Mouse (Mus musculus) kidney, postnatal 4 days (tissue): ENCODE results near the gene Mcrip1.
"Not testable (repeated sequence)": the region's sequence is repeated elsewhere in the genome, so short reads cannot be mapped to it uniquely, and the experiment has no call there.

Experiments used
- DNase-seq, 2 experiments: peaks; one replicate each; pipeline ENCODE4 v3.0.0; 2021; ENCODE audit warnings: mixed read lengths in 2 of 2

The Mcrip1 gene

DNA sequence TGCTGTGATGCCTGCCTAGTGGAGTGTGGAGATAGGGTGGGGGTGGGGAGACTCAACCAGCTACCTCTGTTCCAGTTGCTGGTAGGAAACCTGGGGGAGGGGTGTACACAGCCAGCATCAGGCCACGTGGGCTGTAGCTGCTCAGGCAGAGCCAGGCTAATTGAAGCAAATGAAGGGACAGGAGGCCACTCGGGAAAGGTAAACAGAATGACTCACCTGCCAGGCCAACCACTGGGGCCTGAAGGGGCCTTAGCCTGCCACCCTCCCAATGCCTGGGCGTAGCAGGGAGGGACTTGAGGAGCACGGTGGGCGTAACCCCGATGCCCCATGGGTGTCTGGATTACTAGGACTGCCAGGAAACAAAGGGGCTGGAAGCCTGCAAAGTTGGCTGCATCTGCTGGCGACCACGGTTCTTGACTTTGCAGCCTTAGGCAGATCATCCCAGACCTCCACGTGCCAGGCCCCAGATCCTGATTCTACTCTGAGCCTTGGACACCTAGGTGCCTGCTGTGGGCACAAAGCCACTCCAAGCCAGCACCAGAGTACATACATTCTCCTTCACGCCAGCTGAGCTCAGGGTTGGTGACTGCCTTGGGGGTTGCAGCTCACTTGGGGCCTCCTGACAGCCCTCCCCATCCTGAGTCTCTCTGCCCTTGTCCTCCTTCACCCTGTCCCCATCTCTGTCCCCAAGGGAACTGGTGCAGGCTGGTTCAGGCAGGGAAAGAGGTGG is 10.1 kb downstream of the Mcrip1 start:
- DNase-seq, result peak; percentile 76 to 85

DNA sequence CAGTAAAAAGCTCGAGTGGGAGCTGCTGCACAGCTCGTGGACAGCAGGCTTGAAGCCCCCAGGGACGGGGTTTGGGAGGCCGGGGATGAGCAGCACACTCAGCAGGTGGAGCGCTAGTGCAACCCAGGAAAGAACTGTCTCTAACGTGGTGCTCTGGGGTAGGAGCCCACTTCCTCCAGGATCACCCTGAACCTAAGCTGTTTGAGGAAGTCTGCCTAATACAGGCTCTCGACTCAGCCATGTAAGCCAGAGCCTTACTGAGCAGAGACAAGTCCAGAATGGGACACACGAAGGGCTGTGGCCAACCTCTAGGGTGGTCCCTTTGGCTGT is 10.6 kb downstream of the Mcrip1 start:
- no peak for DNase-seq

DNA sequence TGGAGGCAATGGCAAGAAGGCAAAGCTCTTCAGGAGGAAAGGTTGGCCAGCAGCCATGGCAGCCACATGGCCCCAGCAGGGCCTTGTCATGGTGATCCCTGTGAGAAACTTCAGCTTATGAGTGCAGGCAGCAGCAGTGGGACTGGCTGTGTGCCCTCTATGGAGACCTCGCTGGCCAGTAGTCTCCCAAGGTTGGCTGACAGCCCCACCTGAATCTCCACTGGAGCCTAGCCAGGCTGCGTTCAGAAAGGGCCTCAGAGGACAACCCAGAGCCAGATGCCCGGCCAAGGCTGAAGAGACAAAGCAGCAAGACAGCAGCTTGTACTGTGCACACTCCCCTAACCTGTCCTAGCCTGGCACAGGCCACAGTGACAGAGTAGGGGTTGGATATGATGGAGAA is 11.0 kb downstream of the Mcrip1 start:
- DNase-seq, result peak; percentile 46 to 69

GRCm38 (mm10) chr11:120535804-120536203 is 13.7 kb downstream of the Mcrip1 start:
- no peak for DNase-seq

DNA sequence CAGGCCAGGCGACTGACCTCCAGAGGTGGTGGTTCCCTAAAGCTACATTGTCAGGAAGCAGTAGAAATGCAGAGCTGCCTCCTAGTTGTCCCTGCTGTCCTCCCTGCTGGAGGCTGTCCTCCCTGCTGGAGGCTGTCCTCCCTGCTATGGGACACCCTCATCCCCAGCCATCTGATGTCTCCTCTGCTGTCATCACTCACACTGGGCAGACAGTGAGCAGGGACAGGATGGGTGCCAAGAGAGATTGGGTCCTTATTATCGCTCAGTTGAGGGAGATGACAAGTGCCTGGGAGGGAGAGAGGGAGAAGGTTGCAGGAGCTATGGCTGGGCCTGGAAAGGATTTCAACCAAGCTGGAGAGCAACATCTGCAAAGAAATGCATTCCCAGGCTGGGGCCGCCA is 14.4 kb downstream of the Mcrip1 start:
- DNase-seq, result no peak

DNA sequence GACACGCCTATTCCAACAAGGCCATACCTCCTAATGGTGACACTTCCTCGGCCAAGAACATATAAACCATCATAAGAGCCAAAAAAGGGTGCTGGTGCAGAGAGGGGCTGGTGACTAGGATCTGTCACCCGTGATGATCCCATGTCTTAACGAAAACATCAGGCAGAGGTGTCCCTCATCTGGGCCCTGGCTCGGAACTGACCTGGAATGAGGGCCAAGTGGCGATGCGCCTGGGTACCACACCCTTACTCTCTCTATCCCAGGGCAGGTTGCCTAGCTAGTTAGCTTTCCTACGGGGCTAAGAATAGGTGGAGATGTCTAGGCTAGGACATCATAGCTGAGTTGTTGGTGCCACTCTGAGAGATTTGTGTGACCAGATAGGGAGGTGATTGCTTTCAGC is 15.4 kb downstream of the Mcrip1 start:
- DNase-seq, result no peak

GRCm38 (mm10) chr11:120531646-120532045 is 17.9 kb downstream of the Mcrip1 start:
- DNase-seq, result no peak

DNA sequence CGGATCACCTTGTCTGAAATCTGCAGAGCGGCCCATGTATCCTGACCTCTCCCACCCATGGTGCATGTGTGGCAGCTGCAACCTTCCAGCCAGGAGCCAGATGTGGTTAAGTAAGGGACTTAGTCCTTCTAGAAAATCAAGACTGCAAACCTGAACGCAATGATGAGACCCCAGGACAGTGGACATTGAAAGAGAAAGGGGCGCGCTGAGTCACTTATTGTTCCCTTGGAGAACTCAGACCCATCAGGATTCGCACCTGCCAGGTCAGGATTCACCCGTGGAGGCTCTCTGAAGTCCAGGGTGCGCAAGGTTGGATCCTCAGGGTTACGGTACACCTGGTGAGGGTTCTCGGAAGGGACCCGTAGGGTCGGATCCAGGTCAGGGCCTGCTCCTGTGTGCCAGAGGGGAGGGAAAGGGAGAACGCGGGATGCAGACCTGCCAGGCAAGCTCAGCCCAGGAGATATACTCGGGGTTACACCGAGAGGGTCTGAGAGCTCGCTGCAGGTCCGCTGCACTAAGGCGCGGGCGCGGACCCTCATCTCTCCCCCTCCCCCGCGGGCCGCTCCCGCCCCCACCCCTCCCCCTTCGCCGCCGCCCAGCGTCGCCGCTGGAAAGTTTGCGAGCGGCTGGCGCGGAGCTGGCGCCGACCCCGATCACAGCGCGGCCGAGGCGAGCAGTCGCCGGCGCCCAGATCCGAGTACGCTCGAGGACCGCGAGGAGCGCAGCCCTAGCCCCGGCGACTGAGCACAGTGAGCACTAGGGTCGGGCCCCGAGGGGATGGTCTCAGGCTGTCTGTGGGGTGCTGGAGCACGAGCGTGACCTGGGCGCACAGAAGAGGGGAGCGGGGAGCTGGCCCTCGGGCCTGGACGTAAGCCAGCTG is 19.2 kb downstream of the Mcrip1 start, which contains the start of gene Gcgr:
Gene Gcgr, plus strand, starts transcription at position 615 of the 880 bp plus-strand sequence.
- peak; percentile 46 to 60 for DNase-seq

- no peak for DNase-seq
Measured at GRCm38 (mm10) chr11:120528903-120529302, 20.6 kb downstream of the Mcrip1 start.

- DNase-seq, result no peak
Measured at GRCm38 (mm10) chr11:120527690-120528354, 21.7 kb downstream of the Mcrip1 start.

GRCm38 (mm10) chr11:120525959-120526358 is 23.6 kb downstream of the Mcrip1 start:
- DNase-seq, result no peak

DNA sequence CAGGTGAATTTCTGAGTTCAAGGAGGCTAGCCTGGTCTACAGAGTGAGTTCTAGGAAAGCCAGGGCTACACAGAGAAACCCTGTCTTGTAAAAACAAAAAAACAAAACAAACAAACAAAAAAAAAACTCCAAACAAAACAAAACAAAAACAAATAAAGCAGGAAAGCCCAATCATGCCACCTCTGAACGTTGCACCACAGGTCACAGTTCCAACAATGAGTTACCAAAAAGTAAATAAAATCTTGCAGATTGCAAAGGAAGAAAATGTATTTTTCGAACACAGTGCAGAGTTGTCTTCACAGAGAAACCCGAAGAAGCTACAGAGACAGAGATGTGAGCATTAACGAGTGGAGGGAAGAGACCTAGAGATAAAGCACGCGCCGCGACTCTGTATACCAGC is 26.9 kb downstream of the Mcrip1 start:
- no peak for DNase-seq

- DNase-seq, result no peak
Measured at GRCm38 (mm10) chr11:120520967-120521540, 28.5 kb downstream of the Mcrip1 start.

GRCm38 (mm10) chr11:120520498-120520897 is 29.0 kb downstream of the Mcrip1 start:
- no peak for DNase-seq

DNA sequence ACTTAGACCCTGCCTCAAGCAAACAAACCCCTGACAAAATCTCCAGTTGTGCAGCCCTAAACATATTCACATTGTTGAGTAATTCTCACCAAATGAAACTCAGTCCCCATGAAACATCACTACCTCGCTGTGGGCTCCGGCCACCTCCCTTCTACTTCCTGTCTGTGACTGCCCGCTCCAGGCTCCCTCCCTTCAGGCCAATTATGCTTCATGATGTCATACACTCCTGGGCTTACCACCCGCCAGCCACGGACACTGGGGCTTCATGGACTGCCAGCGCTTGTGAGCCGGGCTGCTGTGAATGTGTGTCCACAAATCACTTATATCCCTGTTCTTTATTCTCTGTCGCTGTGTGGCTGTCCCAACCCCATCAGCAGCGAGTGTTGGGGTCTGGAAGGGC is 29.8 kb downstream of the Mcrip1 start:
- peak; percentile 57 to 71 for DNase-seq

- DNase-seq, result no peak
Measured at GRCm38 (mm10) chr11:120518558-120518957, 31.0 kb downstream of the Mcrip1 start.

DNA sequence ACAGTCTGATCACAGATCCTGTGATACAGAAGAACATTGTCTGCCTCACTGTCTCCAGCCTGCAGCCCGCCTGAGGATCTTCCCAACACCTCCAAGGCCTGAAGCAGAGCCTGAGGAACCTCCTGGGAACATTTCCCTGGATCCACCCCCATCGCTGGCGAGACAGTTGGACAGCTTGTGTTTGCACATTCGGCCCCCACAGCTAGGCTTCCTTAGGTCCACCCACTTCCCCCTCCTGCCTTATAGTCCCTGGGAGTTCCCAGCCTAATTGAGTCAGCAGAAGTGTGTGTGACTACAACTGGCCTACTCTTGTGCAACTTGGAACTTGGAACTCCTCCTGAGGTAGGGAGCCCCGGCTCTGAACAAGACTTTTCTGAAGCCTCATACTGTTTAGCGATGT is 31.5 kb downstream of the Mcrip1 start:
- DNase-seq, result peak in 1 of 2 experiments; percentile 39

DNA sequence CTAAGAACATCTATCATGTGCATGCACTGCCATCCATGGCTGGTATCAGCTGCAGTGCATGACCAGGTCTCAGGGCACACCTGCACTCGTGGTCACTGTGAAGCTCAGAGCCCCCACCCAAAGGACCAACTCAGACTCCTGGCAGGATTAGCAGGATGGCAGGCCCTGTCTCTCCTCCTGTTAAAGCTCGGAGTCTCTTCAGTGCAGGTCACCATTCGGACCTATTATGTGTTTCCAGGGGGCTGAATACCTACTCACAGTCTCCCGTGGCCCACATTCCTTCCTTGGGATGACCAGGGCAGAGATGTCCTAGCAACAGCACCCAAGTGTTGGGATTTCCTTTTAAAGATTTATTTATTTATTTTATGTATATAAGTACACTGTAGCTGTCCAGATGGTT is 32.4 kb downstream of the Mcrip1 start:
- DNase-seq, result no peak

- DNase-seq, result peak; percentile 94 to 95
Measured at GRCm38 (mm10) chr11:120515611-120516010, 33.9 kb downstream of the Mcrip1 start.

- DNase-seq, result not testable (repeated sequence)
Measured at GRCm38 (mm10) chr11:120514262-120514661, 35.3 kb downstream of the Mcrip1 start.

GRCm38 (mm10) chr11:120512790-120513453 is 36.6 kb downstream of the Mcrip1 start:
- no peak for DNase-seq

- DNase-seq, result peak in 1 of 2 experiments; percentile 52
Measured at GRCm38 (mm10) chr11:120510375-120511030, 39.0 kb downstream of the Mcrip1 start.
